Mouse (Mus musculus) left cerebral cortex, adult 8-10 months (tissue): ENCODE measurements around the gene Dock11. TPM values are rescaled to one million over a fixed set of nuclear protein-coding genes. Genes with fewer than 3 reads are reported as not detected.

ENCODE experiments used
- DNase-seq, 2 experiments: peaks; one replicate each; pipeline ENCODE4 v3.0.0; 2022; ENCODE audit warnings: low spot score in 2 of 2
- total RNA-seq, 4 experiments: library from RNA; stranded (reverse); gene quantifications; 2 replicates each; pipeline ENCODE4 v1.2.4; 2022

Dock11 gene
- 1 to 10 TPM; 6.9 to 7.9 (median 7.3) TPM for total RNA-seq

- peak; percentile 1 to 20 for DNase-seq
These were observed at the start of gene Dock11 for GRCm38 (mm10) chrX:35888087-35888895. Gene Dock11, plus strand, starts transcription at chrX:35888832.

DNA sequence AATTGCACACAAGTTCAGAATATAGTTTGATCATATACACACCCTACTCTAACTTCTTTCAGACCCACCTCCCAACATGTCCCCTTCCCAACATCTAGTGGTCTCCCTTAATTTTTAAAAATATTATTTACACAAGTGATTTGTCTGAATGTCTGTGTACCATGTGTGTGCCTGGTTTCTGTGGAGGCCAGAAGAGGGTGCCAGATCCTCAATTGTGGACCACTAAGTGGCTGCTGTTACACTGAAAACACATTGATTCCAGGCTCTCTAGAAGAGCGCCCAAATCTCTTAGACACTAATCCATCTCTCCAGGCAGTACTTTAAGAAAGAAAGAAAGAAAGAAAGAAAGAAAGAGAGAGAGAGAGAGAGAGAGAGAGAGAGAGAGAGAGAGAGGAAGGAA, 8.9 kb upstream of the Dock11 start:
- no peak for DNase-seq

DNA sequence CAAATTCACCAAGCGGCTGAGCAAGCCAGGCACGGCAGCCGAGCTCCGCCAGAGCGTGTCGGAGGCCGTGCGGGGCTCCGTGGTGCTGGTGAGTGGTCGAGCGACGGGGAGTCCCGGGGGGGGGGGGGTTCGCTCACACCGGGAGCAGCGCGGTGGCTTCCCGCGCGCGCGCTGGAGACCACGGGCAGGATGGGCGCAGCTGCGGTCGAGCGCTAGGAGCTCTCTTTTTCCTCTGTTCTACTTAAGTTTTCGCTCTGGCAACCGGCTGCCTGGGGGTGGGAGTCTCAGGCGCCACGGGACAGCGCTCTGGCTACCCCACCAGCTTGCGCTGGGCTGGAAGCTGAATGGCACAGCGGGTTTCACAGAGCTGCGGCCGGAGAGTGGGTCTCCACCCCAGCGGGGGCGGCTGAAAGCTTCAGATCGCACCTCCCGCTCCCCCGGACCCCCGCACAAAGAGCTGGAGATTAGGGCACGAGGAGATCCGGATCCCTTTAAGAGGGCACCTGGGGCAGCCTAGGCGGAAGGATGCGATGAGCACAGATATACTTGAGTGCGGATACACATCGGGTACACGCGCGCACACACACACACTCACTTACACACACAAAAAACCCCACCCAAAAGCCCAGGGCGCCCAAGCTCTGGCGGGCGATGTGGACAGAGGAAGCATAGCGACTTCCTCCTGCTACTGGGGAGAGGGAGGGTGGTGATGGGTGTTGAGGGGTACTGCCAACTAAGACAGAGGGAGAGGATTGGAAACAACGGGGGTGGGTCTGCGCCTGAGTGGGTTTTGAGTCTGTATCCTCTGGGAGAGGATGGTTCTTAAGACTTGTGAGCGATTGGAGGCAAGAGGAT, 540 bp downstream of the Dock11 start:
- peak; percentile 3 to 9 for DNase-seq

DNA sequence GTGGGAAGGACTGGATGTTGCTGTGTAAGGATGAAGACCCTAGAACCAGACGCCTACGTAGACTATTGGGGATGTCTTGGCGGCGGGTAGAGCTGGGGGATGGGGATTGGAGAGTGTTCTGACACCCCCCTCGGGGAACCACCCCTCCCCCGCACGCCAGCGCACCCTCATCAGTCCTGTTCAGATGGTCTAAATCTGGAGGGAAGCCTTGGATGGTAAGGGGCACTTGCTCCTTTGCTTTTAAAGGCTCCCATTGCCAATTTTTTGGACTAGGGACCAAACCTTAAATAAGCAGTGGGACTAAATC, 1.1 kb downstream of the Dock11 start:
- no peak for DNase-seq

- DNase-seq = no peak
These were observed 3.0 kb downstream of the Dock11 start for GRCm38 (mm10) chrX:35891534-35892125.

DNA sequence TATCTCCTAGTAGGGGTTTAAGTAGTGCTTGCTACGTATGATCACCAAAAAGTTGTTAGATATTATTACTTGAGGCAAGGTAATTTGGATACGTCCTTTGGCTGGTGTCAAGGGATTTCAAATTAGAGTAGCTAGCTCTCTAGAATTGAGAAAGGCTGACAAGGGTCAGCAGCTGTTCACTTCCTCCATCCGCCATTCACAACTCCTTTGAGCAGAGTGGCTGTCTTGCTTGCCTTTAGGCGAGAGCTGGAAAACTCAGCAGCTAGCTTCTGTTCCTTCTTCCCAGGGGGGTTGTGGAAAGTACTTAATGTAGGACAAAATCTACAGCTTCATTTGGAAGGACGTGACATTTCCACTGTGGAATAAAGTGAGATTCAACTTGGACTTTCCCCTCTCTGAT, 3.7 kb downstream of the Dock11 start:
- DNase-seq = no peak

DNA sequence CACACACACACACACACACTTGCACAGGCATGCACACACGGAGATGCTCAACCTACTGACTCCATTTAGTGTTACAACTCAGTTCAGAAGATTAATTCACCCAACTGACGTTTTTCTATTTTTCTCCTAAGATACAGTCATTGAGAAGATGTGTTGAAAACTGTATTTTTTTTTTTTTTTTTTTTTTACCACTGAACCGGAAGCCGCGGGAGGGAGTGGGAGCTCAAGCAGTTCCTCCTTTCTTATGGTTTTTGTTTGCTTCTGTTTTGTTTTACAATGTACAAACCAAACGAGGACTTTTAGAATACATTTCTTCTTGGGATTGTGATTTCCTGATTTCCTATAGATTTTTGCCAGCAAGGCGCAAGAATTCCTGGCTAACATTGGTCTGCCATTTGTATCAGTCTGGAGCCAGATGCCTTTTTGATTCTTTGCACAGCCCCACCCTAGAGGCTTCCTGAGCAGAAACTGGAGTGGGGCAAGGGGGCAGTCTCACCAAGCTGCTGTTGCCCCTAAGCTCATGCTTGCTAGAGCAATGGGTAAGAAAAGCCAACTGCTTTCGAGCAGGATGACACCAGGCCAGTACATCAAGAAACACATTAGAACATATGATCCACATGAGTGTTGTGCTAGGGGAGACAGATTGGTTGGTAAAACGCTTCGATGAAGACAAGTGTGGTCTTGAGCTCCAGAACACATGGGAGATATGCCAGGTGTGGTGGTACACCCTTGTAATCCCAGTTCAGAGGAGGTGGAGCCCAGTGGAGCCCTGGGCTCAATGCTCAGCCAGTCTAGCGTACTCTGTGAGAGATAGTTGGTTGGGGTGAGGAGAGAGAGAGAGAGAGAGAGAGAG, 9.2 kb downstream of the Dock11 start:
- DNase-seq = no peak

DNA sequence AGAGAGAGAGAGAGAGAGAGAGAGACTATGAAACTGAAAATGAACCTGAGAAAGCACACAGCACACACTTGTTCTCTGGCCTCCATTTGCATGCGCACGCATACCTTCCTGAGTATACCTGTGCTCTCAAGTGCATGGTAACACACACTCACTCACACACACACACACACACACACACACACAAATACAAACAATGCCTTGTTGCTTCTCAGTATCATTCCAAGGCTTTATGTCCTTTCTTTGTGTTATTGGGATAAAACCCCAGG, 9.8 kb downstream of the Dock11 start:
- no peak for DNase-seq

DNA sequence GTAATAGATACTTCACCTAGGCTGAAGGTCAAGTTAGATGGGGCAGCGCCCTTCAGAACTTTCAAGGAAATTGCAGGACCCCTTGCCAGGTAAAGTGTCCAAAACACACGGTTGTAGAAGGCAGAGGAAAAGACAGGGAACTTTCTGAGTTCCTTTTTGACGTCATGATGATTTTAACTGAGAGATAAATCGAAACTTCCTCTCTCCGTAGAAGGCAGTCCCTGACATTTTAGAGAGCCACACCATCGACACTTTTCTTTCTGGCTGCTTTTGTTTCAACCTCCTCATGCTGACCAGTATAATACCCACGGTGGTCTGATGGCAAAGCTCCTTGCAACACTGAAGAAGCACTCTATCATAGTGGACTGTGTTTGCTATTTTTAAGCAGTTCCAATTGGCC, 15.7 kb downstream of the Dock11 start:
- DNase-seq = no peak

DNA sequence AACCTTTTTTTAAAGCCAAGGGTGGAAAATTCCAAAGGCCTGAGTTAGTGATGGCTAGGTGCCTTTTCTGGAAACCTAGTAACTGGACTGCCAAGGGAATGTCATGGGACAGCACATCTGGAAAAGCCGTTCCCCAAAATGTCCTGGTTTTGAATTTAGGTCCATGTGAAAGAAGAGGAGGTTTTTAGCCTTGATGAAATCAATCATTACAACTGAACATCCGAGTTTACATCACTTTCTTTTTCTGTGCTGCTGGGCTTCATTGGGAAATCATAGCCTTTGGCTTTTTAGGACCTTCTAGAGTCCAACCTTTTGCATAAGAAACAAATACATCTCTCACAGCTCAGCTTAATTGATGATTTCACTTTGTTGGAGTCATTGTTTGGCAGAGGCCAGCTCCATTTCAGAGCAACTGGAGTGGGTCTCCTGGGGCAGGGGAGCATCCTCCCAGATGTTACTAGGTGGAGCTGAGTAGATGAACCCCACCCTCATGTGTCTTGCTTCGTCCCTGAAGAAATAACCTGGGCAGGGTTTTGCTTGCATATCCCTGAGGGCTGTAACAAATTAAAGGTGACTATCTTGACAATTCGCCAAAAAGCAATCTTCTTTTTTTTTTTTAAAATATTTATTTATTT, 18.2 kb downstream of the Dock11 start:
- DNase-seq = no peak

- no peak for DNase-seq
These were observed 30.9 kb downstream of the Dock11 start for GRCm38 (mm10) chrX:35919558-35919957.

DNA sequence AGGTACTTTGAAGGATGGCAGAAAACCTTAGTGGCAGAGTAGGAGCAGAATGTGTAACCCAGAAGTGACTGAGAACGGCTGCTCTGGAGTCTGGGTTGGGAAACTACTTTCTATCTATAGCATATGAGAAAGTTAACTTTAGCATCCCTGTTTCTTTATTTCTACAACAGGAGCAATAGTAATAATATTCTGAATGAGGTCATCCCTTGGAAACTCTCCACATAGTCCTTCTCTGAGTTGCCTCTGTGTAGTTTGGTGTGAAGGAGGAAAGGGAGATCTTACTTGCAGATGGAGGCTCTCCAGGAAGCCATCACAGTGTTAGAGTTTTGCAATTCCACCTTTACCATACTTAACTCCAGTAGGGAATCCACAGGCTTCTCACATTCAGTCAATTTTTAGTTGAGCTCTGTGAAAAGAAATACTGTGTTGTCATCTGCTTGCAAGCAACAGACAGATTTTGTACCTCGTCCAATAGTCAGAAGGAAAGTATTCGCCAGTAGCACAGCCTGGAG, 31.5 kb downstream of the Dock11 start:
- no peak for DNase-seq

- no peak for DNase-seq
These were observed 33.3 kb downstream of the Dock11 start for GRCm38 (mm10) chrX:35921922-35922321.

- no peak for DNase-seq
These were observed 36.2 kb downstream of the Dock11 start for GRCm38 (mm10) chrX:35924705-35925264.

DNA sequence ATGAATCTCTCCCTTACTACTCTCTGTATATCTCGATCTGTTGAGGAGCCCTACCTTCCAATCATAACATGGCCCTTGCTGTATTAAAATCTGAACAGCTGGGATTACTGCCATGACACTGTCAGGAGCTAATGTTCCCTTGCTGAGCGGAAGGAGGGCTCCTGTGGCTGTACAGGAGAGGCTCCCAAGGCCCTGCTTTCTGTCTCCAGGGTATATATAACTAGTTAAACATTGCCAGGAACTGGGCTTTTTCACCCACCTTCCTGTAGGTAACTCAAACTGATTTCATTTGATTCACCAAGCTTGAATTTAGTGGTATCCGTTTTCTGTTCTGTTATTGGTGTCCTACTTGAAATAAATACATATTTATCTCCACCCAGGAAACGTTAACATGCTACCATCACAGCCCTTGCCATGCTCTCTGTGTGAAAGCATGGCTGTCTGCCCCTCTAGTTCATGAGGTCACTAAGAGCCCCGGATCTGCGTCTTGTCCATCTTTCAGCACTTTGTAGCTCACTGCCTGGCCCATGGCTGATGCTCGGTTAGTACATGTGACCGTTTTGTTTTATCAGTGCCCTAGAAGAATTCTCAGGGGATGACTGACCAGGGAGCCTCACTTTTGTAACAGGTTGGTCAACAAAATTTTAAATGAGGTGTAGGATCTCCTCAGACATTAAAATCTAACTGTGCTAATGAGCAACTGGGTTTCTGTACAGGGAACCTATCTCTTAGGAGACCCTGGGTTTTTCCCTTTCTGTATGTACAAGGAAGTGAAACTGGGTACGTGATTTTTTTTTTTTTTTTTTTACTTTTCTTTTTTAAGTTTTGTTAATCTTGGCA, 41.7 kb downstream of the Dock11 start:
- DNase-seq = no peak

- DNase-seq = no peak
These were observed 42.3 kb downstream of the Dock11 start for GRCm38 (mm10) chrX:35930934-35931406.

DNA sequence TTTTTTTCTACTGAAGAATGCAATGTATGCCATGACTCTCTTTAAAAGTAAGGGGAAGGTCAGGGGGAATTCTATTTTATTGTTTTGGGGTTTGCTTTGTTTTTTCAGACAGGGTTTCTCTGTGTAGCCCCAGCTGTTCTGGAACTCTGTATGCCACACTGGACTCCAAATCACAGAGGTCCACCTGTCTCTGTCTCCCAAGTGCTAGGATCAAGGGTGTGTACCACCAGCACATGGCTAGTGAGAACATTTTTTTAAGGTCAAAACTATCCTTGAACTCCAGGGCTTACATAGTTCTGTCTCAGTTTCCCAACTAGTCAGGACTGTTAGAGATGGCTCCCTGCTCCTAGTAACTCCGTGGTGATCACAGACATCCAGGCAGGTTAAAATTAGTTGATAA, 43.3 kb downstream of the Dock11 start:
- no peak for DNase-seq

- DNase-seq = no peak
These were observed 44.3 kb downstream of the Dock11 start for GRCm38 (mm10) chrX:35932952-35933351.

DNA sequence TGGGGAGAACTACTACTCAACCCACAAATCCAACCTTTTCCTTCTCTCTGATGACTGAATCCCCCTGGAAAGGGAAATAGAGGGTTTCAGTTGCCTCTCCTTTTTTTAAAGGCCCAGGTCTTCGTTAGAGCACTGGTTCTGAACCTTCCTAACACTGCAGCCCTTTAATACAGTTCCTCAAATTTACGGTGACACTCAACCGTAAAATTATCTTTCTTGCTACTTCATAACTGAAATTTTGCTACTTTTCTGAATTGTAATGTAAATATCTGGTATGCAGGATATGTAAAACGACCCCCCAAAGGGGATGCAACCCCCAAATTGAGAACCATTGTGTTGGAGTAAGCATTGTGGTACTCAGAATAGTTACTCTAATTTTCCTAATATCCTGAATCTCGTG, 49.5 kb downstream of the Dock11 start:
- no peak for DNase-seq

GRCm38 (mm10) chrX:35946394-35946793, 57.8 kb downstream of the Dock11 start:
- no peak for DNase-seq
